Mouse (Mus musculus) gastrocnemius, adult 8-10 months (tissue): Measurements from ENCODE around the gene Vti1a. TPM values are rescaled to one million over a fixed set of nuclear protein-coding genes. Genes with fewer than 3 reads are reported as not detected.

ENCODE experiments used
- DNase-seq, 2 experiments: peaks; one replicate each; pipeline ENCODE4 v3.0.0; 2022; ENCODE audit warnings: low spot score in 2 of 2
- total RNA-seq, 4 experiments: library from RNA; stranded (reverse); gene quantifications; 2 replicates each; pipeline ENCODE4 v1.2.4; 2022

Gene Vti1a
- total RNA-seq, 4 experiments from 2014 or later, result 17.6 to 21.8 (median 20.6) TPM

- DNase-seq, result no peak
These were observed 204.1 kb downstream of the Vti1a start for GRCm38 (mm10) chr19:55520236-55520635.

DNA sequence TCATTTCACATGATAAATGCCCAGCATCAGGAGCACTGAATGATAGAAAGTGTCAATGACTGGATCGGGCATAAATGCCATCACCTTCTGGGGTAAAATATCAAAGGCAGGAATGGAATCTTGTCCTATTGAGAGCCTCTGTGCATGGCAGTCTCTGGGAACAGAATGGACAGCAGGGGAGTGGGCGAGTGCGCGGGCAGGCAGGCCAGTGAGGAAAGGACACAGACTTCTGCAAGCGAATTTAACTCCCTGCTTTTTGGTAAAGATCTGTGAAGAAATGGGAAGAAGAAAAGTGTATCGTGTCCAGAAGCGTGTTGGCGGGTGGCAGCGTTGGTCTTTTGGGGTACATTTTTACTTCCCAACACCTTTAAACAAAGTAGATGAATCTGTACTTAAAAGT, 207.2 kb downstream of the Vti1a start:
- no peak for DNase-seq

DNA sequence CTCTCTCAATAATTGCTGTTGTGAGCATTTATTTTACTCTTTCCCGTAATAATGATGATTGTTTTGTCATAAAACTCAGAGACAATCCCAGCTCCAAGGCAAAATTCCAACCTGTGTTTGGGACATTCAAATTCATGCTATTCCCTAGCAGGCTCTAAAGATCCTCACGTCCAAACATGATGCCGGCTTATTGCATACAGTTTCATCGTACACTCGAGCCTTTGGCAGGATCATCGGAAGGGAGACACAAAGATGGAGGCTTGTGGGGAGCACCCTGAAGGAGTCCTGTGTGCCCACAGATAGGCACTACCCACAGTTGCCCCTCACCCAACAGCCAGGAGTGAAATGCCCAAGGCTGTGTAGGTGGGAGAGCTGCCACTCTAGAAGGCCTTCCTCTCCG, 208.3 kb downstream of the Vti1a start:
- DNase-seq, result no peak

DNA sequence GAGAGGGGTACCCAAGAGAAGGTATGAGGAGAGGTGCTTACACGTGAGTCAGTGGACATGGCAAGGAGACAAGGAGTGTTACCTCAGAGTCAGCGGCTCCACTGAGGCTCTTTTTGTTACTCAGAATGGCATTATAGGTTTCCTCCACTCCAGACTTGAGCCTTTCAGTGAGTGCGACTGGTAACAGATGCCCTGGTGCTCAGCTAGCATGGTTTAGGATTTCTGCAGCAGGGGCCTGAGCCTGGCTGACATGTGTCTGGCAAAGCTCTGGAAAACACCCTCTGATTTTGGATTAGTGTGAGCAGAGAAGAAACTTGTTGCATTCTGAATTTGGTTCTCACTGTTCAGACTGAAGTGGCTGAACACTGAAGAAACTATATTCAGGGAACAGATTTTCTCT, 209.0 kb downstream of the Vti1a start:
- DNase-seq, result no peak

- DNase-seq, result no peak
These were observed 210.7 kb downstream of the Vti1a start for GRCm38 (mm10) chr19:55526717-55527235.

DNA sequence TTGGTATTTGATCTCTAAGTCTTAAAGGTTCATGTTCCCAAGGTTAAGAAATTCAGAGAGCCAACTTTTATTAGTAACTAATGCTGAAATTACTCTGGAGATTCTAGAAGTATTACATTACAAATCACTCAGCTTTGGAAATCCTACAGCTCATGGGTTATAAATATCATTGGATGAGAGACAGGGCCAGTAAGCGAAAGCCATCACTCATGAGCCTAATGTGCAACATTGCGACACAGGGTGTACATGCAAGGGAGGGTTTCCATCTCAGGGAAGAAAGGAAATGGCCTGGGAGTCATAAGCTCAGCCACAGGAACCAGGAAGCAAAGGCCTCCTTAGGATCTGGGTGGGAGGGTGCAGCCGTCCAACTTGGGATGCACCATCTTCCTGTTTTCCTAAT, 213.9 kb downstream of the Vti1a start:
- DNase-seq, result peak; percentile 19 to 21

DNA sequence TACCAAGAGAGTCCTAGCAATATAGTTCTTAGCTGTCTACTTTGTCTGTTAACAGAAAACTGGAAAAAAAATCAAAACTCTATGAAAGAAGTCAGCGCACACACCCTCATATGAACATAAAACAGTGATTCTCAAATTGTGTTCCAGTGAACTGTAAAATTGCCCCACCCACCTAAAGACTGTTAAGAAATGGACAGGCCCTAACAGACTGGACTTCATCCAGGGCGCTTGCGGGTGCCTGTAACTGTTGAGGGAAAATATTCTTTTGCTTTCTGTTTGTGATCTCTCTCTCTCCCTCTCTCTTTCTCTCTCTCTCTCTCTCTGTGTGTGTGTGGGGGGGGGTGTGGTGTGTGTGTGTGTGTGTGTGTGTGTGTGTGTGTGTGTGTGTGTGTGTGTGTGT, 216.6 kb downstream of the Vti1a start:
- DNase-seq, result no peak

DNA sequence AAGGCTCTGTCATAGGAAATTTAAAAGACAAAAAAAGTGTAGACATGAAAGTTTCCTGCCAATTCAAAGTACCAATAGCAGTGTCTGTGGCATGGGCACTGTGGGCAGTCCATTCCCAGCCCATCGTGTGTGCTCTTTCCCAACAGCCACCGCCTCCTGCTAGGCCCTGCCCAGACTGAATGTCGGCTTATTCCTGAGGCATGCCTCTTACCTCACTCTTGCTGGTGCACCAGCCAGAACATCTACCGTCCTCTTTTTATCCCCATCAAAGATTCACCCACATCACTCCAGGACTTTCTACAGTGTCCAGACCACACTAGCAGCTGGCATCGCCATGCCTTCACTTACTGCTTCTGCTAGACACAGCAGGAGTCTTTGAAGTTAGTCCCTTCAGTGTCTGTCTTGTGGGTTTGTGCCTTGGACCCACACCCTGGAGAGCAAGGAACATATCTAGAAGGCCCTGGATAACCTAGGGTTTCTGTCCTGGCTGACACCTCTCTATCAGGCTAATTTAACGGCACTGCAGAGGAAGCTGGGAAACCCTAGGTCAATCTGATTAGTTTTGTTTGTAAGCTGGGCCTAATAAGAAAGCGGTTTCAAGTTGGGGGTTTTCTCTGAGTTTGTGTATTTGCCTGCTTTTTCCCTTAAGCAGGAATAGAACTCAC, 220.3 kb downstream of the Vti1a start:
- DNase-seq, result no peak

DNA sequence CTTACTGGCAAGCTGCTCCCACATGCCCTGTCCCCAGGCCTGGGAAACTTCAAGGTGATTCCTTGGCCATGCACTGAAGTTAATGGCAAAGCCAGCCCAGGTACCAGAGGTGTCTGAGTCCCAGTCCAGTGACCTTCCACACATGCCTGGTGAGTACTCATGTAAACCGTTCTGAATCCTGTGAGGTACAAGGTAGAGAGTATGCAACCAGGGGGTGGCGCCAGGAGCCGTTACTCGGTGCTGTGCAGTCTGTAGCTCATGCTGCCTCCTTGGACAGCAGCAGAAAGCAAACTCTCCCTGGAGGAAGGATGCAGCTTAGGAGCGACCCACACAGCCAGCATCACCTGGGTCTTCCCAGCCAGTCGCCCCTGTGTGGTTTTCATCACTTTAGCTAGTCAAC, 221.6 kb downstream of the Vti1a start:
- no peak for DNase-seq

DNA sequence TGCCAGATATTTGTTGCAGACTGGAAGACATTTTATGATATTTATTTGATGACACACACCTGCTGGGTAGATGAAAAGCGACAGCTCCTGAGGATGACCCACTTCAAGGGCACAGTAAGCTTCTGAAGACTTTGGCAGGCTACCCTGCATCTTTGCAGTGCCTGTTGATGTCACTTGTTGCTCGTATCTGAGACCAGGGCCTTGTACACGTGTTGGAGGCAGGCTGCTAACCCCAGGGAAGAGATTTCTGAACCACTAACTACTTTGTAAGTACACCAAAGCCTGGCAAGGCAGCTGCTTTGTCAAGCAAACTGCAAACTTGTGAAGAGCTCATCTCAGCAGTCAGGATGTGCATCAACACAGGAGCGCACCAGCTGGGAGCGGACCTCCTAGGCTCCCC, 225.5 kb downstream of the Vti1a start:
- no peak for DNase-seq

DNA sequence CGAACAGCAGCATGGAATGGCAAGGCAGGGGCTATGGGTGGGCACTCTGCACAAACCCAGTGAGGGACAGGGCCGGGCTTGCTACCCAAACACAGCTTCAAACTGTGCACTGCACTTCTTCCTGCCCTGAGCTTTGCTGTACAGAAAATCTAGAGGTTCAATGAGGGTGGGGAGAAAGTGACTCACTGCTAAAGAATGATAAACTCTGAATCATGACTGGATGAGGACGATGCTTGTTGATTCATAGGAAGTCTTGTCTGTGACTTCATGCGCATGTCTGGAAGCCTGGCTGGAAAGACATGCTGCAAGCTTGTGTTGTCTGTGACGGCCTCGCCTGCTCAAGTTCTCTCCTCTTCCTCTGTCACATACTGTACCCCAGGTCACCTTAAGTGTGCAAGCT, 226.4 kb downstream of the Vti1a start:
- no peak for DNase-seq

DNA sequence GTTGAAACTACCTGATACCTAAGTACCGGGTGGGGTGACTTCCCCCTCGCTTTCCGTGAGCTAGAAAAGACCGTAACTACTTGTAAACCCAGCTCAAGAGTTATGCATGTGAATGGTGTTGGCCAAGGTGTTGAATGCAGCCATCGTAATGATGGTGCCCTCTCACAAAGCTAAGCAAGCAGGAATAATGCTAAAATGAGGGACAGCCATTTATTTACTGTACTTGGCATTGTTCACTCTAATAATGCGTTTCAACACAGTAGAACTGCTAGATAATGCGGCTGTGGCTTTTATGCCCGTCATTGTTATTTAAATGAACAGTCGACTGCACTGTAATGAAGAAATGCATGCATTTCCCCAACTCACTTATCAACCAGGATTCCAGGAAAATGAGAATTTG, 227.1 kb downstream of the Vti1a start:
- DNase-seq, result no peak

DNA sequence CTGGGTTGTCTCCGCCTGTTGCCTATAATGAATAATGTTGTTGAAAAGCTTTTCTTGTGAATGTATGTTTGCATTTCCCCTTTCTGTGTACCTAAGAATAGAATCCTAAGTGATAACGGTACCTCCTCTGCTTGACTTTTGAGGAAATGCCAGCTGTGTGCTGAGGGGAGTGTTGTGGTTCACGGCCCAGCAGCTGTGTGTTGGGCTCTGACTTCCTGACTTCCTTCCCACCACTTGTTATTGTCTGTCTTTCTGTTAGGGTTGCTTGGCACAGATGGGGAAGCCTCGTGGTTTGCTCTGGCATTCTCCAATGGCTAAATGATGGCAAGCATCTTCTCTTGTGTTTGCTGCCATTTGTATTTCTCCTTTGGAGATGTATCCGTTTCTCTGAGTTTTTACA, 228.4 kb downstream of the Vti1a start:
- no peak for DNase-seq

DNA sequence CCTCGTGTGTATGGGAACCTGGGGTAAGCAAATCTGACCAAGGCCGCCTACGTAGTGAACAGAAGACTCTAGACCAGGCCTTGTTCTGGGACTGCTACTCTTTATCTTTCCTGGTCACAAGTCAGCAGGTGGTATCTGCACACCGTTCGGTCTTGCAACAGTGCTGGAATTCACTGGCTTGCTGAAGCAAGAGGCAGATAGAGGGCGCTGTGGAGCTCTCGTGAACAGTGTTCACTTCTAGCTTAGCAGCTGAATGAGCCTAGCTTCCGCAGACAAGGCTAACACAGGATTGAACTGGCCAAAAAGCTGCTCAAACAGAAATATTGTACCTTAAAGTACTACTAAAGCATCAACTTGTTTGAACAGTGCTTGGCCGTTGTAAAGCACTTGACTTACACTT, 229.4 kb downstream of the Vti1a start:
- peak; percentile 49 to 73 for DNase-seq

DNA sequence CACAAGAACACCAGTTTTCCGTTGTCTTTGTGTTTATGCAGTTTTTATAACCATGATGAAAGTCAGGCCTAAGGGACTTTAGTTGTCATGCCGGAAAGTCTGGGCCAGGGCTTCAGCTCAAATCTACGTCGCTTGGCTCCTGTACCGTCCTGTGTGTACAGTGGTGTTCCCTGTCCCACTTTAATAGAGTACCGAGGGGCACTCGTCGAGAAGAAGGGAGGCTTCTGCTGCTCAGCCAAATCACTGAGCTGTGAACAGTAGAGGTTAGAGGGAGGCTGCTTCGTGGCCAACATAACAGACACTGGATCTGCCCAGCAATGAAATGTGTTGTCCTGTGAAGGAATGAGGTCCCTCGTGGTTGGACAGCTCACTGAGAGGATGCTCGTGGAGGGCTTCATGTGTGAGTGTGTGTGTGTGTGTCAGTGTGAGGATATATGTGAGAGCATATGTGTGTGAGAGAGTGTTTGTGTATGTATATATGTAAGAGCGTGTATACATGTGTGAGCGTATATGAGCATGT, 230.0 kb downstream of the Vti1a start:
- DNase-seq, result no peak

DNA sequence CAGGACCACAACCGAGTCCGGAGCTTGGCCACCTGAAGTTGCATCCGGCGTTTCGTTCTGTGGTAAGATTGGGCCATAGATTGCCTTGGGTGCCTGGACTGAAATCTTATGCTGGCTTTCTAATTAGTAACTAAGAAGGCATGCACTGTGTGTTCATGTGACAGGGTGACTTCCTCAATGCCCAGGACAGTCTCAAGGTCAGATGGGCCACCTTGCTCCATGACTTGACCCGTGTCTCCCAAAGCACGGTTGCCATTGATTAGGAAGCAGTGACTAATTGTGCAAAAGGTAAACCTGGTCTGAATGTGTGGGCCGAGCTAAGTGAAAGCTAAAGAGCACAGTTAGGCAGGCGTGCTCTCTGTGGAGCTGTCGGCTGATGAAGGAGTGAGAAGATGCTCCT, 232.1 kb downstream of the Vti1a start:
- DNase-seq, result no peak

GRCm38 (mm10) chr19:55548656-55549055, 232.6 kb downstream of the Vti1a start:
- no peak for DNase-seq

DNA sequence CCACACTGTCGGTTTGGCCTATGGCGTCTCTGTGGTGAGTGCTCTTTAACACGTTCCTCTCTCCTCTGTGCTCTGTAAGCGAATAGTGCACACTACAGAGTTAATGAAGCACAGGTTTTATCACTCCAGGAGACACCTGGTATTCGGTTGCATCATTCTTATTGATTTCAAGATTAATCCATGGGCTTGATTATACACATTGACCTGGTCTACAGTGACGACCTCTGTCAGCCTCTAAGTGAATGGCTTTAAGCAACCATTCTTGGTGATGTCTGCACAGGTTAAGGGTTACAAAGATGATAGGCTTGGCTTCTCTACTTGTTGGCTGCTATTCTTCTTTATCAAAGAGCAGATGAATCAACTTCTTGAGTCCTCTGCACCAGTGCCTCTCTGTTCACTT, 234.1 kb downstream of the Vti1a start:
- DNase-seq, result no peak

DNA sequence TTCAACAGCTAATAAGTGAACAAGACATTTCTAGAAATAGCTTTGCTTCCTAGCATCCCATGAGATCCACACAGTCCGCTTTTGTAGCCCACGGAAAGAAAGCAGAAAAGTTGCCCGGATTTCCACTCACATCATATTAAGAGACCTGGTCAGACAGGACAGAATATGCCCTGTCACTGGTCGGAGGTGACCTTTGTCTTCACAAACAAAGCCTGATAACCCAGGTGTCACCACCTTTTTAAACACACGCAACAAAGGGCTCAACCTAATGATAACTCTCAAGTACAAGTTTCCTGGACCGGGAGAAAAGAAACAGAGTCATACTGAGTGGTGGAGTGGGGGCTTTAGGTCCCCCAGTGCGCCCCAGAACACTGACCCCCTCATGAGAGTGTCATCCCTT, 236.2 kb downstream of the Vti1a start:
- DNase-seq, result no peak

DNA sequence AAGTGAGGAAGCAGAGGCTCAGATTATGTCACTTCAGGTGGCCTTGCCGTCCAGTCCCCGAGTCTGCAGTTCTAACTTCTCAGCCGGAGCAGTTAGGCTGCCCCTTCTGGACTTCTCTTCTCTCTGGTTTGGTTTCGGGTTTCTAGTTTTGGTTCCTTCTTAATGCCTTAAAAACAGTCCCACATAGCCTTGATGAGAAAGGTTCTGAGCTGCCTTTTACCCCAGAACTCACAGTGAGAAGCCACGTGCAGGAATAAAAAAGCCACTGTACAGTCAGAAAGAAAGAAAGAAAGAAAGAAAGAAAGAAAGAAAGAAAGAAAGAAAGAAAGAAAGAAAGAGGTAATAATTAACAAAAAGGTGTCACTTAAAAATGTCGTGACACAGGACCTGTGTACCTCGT, 236.8 kb downstream of the Vti1a start:
- no peak for DNase-seq

DNA sequence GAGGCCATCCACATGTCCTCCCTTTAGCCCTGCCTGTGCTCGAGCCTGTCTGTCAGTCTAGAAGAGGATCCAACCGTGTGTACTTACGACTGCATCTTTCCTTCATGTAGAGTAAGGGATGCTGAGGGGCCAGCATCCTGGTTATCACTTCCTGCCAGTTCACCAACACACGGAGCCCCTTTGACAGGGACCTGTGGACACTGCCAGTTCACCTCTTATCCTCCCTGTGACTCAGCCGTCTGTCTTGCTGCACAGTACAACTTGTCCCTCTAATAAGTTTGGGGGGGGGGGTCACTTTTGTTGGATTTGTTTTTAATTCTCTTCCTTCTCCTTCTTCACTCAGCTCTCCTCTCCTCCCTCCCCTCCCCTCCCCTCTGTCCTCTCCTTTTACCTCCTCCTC, 238.2 kb downstream of the Vti1a start:
- DNase-seq, result no peak

- DNase-seq, result no peak
These were observed 238.6 kb downstream of the Vti1a start for GRCm38 (mm10) chr19:55554703-55555102.

- DNase-seq, result no peak
These were observed 240.3 kb downstream of the Vti1a start for GRCm38 (mm10) chr19:55556168-55556999.
